In genomic region chr2:173226792-173227191, GRCm38 (mm10) we compare ENCODE assay signal across 30 mouse cellular contexts. TPM values are rescaled to one million over a fixed set of nuclear protein-coding genes. Genes with fewer than 3 reads are reported as not detected.
DNase-seq lines count a peak whose midpoint lies in the region; ATAC-seq and TF ChIP-seq lines count a peak whose summit lies in the region.
"Had no signal": no experiment of that assay in that cellular context is flagged by ENCODE, and none has a peak within 500 bp of the region (broad histone marks: within the 10 kb centered on the region; RNA-seq: fewer than 3 reads in every experiment).

No protein-coding gene starts in this region.

- WGBS in intestine, embryonic 14.5 days: 75% methylated on average over 8 of the region's 8 CpGs
- 74% methylated on average over 8 of the region's 8 CpGs for WGBS in intestine, embryonic 15.5 days

- no peaks in the 10 kb centered on the region for H3K27me3 ChIP-seq in intestine, embryonic 14.5 days (replicated peaks; ENCODE audit: control insufficient read depth, insufficient read depth, low read length)
- no peaks in the 10 kb centered on the region for H3K27me3 ChIP-seq in intestine, embryonic 15.5 days (replicated peaks)
- H3K27me3 ChIP-seq in E14TG2a.4 (ENCODE audit: insufficient read depth, low read length) (no peaks in the 10 kb centered on the region), ES-Bruce4 (ENCODE audit: control insufficient read depth, insufficient read depth, low read length, poor library complexity, severe bottlenecking) (no peaks in the 10 kb centered on the region), myocyte (ENCODE audit: control insufficient read depth, insufficient read depth, insufficient read length) (no peaks in the 10 kb centered on the region)
- H3K27me3 ChIP-seq: embryonic facial prominence, embryonic 12.5 days; embryonic facial prominence, embryonic 15.5 days; heart, embryonic 13.5 days had no signal

- no peaks in the 10 kb centered on the region for H3K79me2 ChIP-seq in myocyte (ENCODE audit: control insufficient read depth, insufficient read depth)

- no peak overlapping the region for H3K9ac ChIP-seq in intestine, embryonic 14.5 days (ENCODE audit: low read length)
- H3K9ac ChIP-seq in intestine, embryonic 15.5 days: no peak overlapping the region
- no peak overlapping the region for H3K9ac ChIP-seq in ES-Bruce4 (ENCODE audit: low read depth, poor library complexity, severe bottlenecking)
- H3K9ac ChIP-seq: embryonic facial prominence, embryonic 12.5 days; embryonic facial prominence, embryonic 15.5 days; forebrain, postnatal 0 days; heart, embryonic 13.5 days; hindbrain, embryonic 14.5 days had no signal

- H3K4me2 ChIP-seq in intestine, embryonic 14.5 days (ENCODE audit: low read length): no peak overlapping the region
- H3K4me2 ChIP-seq in intestine, embryonic 15.5 days (replicated peaks): no peak overlapping the region
- no peak overlapping the region for H3K4me2 ChIP-seq in myocyte (ENCODE audit: low read depth)
- H3K4me2 ChIP-seq: embryonic facial prominence, embryonic 12.5 days; embryonic facial prominence, embryonic 15.5 days; heart, embryonic 13.5 days; hindbrain, embryonic 14.5 days had no signal

- peak; percentile 87 for TF ChIP-seq EP300 in ES-Bruce4 (IDR thresholded peaks at IDR 0.05; ENCODE audit: insufficient read depth, low read depth, low read length)

- peaks cover 17% of the 10 kb centered on the region for H3K4me1 ChIP-seq in intestine, embryonic 14.5 days (replicated peaks; ENCODE audit: control insufficient read depth, insufficient read depth, low read length)
- peaks cover 30% of the 10 kb centered on the region for H3K4me1 ChIP-seq in intestine, embryonic 15.5 days (replicated peaks)
- peaks cover 91% of the 10 kb centered on the region for H3K4me1 ChIP-seq in E14TG2a.4 (replicated peaks; ENCODE audit: low read depth, low read length)
- peaks cover 16% of the 10 kb centered on the region for H3K4me1 ChIP-seq in ES-Bruce4 (ENCODE audit: control insufficient read depth, insufficient read depth, low read length)

- H3K27ac ChIP-seq in intestine, embryonic 14.5 days (ENCODE audit: low read depth): 0 out of 2 replicates have a peak overlapping the region, but pooled peaks have one; percentile 12
- no peak overlapping the region for H3K27ac ChIP-seq in intestine, embryonic 15.5 days
- peak overlapping the region; percentile 23; the same call in 1 of the 2 replicates for H3K27ac ChIP-seq in ES-Bruce4 (ENCODE audit: insufficient read depth, low read length)
- H3K27ac ChIP-seq: embryonic facial prominence, embryonic 12.5 days; embryonic facial prominence, embryonic 15.5 days; gastrocnemius, adult 2 months; heart, embryonic 10.5 days; heart, embryonic 13.5 days; hindbrain, embryonic 14.5 days; hindbrain, postnatal 0 days had no signal

- no peak for ATAC-seq in intestine, embryonic 14.5 days (replicated peaks; ENCODE audit: low FRiP score, low TSS enrichment, low read depth)
- ATAC-seq in intestine, embryonic 15.5 days: no peak
- no peak for ATAC-seq in megakaryocyte, adult 5-6 weeks (ENCODE audit: poor library complexity, severe bottlenecking)
- ATAC-seq: activated CD4-positive, CD25-positive, alpha-beta regulatory T cell, adult 4 months; CD4-positive, CD25-positive, alpha-beta regulatory T cell, adult 4 months; forebrain, embryonic 14.5 days; forebrain, postnatal 0 days; hindbrain, postnatal 0 days; inflammation-experienced regulatory T-cells, adult 6 months had no signal

- DNase-seq in intestine, embryonic 14.5 days (ENCODE audit: low spot score): no peak
- DNase-seq: adrenal gland, postnatal 10 days; cerebellum, adult 11 months; cerebellum, adult 2 months; cerebellum, adult 9-11 months; cerebellum, postnatal 25 days; forebrain, postnatal 0 days; gastrocnemius, adult 2 months; gastrocnemius, postnatal 14 days; heart, adult 18-20 months; heart, postnatal 14 days; heart, postnatal 4 days had no signal

- H3ac ChIP-seq in myocyte (ENCODE audit: control insufficient read depth, insufficient read length): no peak overlapping the region

- H3K36me3 ChIP-seq in intestine, embryonic 14.5 days (ENCODE audit: control insufficient read depth, insufficient read depth, low read length): peaks cover 55% of the 10 kb centered on the region
- peaks cover 17% of the 10 kb centered on the region for H3K36me3 ChIP-seq in intestine, embryonic 15.5 days
- H3K36me3 ChIP-seq in E14TG2a.4 (ENCODE audit: insufficient read depth, low read length) (peaks cover 39% of the 10 kb centered on the region), ES-Bruce4 (ENCODE audit: control insufficient read depth, insufficient read depth, low read length, poor library complexity, severe bottlenecking) (no peaks in the 10 kb centered on the region), myocyte (ENCODE audit: control insufficient read depth, insufficient read depth) (peaks cover 37% of the 10 kb centered on the region)

- H3K4me3 ChIP-seq in intestine, embryonic 14.5 days (ENCODE audit: low read depth, low read length): no peak overlapping the region
- no peak overlapping the region for H3K4me3 ChIP-seq in intestine, embryonic 15.5 days (replicated peaks)
- peak overlapping the region; percentile 64 for H3K4me3 ChIP-seq in E14TG2a.4 (replicated peaks; ENCODE audit: low read length)
- no peak overlapping the region for H3K4me3 ChIP-seq in ES-Bruce4 (ENCODE audit: low read depth, low read length)
- H3K4me3 ChIP-seq in myocyte: no peak overlapping the region
- H3K4me3 ChIP-seq: embryonic facial prominence, embryonic 12.5 days; embryonic facial prominence, embryonic 15.5 days; gastrocnemius, adult 2 months; heart, embryonic 10.5 days; heart, embryonic 13.5 days had no signal

- TF ChIP-seq POLR2A in ES-Bruce4 (IDR thresholded peaks at IDR 0.05; ENCODE audit: insufficient read depth, low read length): no peak
- TF ChIP-seq POLR2A in myocyte (IDR thresholded peaks at IDR 0.05; ENCODE audit: insufficient read length, low read depth): no peak

- no peak for TF ChIP-seq CTCF in E14TG2a.4 (conservative IDR thresholded peaks at IDR 0.05; ENCODE audit: low read length)
- no peak for TF ChIP-seq CTCF in ES-Bruce4 (IDR thresholded peaks at IDR 0.05; ENCODE audit: low read depth, low read length)

- no peaks in the 10 kb centered on the region for H3K9me3 ChIP-seq in intestine, embryonic 14.5 days (ENCODE audit: control insufficient read depth, low read length)
- H3K9me3 ChIP-seq in intestine, embryonic 15.5 days: no peaks in the 10 kb centered on the region
- H3K9me3 ChIP-seq in E14TG2a.4 (ENCODE audit: low read length) (no peaks in the 10 kb centered on the region), ES-Bruce4 (replicated peaks; ENCODE audit: control insufficient read depth, insufficient read depth, low read length, poor library complexity, severe bottlenecking) (no peaks in the 10 kb centered on the region)
- H3K9me3 ChIP-seq: embryonic facial prominence, embryonic 12.5 days; embryonic facial prominence, embryonic 15.5 days; heart, embryonic 10.5 days; heart, embryonic 13.5 days had no signal

TF ChIP-seq in myocyte, 11 proteins besides CTCF, POLR2A, EP300 and RAD21:
- TF ChIP-seq MYOG (IDR thresholded peaks at IDR 0.05; ENCODE audit: control insufficient read depth in 1 of 3, insufficient read depth in 1 of 3, insufficient read length in 2 of 3, low read depth in 2 of 3) (no peak), POLR2AphosphoS2 (IDR thresholded peaks at IDR 0.05; ENCODE audit: insufficient read length, low read depth) (peak; percentile 44)

RNA-seq across cellular contexts. Expression of gene Zbp1, which starts 8.1 kb away (rescaled TPM):
- 0.65 and 0.90 TPM in 2 replicates for polyA plus RNA-seq in intestine, embryonic 14.5 days (2014; fragmentation: Nextera tagmentation; extraction: Ambion mirVana)
- 0.55 and 0.95 TPM in 2 replicates for polyA plus RNA-seq in intestine, embryonic 15.5 days (2015; fragmentation: Nextera tagmentation; extraction: Ambion mirVana)
- polyA plus RNA-seq in ES-Bruce4 (2011; ENCODE audit: insufficient read depth, insufficient read length, low read depth, missing spikeins) (3.8 and 6.8 TPM in 2 replicates), myocyte (2012; fragmentation: generic; extraction: Trizol) (1.1 TPM)
- 54.6 and 63.0 TPM in 2 replicates for total RNA-seq in megakaryocyte, adult 5-6 weeks (2015)
- 35.6 and 56.8 TPM in 2 replicates for total RNA-seq in megakaryocyte, adult 5-6 weeks (2017)
- total RNA-seq: gastrocnemius, adult 2 months; gastrocnemius, postnatal 14 days; hindbrain, postnatal 0 days; MEL had no signal
- polyA plus RNA-seq: embryonic facial prominence, embryonic 12.5 days; forebrain, embryonic 11.5 days; forebrain, embryonic 14.5 days; heart, embryonic 10.5 days; hindbrain, embryonic 11.5 days had no signal

RNA-seq across cellular contexts. Expression of gene Pmepa1, which starts 49.5 kb away (rescaled TPM):
- polyA plus RNA-seq in intestine, embryonic 14.5 days (2014; fragmentation: Nextera tagmentation; extraction: Ambion mirVana): 10.4 and 12.0 TPM in 2 replicates
- 5.6 and 5.9 TPM in 2 replicates for polyA plus RNA-seq in intestine, embryonic 15.5 days (2015; fragmentation: Nextera tagmentation; extraction: Ambion mirVana)
- polyA plus RNA-seq in ES-Bruce4 (2011; ENCODE audit: insufficient read depth, insufficient read length, low read depth, missing spikeins) (25.1 and 28.5 TPM in 2 replicates), myocyte (2012; fragmentation: generic; extraction: Trizol) (260 TPM)
- total RNA-seq in megakaryocyte, adult 5-6 weeks (2015): 0.84 and 1.2 TPM in 2 replicates
- 0.04 and 0.07 TPM in 2 replicates for total RNA-seq in megakaryocyte, adult 5-6 weeks (2017)
- total RNA-seq: MEL had no signal
